Mouse (Mus musculus) left cerebral cortex, adult 9 months (tissue): ENCODE measurements around the gene Mettl8.

Experiments
- DNase-seq, 2 experiments: peaks; one replicate each; pipeline ENCODE4 v3.0.0; 2022; ENCODE audit warnings: low spot score in 2 of 2

Mettl8 gene

GRCm38 (mm10) chr2:70932965-70933364 lies 122.4 kb downstream of the Mettl8 start:
- no peak for DNase-seq

- DNase-seq: no peak
Measured at GRCm38 (mm10) chr2:70930631-70931288, 124.6 kb downstream of the Mettl8 start.

- DNase-seq: no peak
Measured at GRCm38 (mm10) chr2:70929714-70930113, 125.7 kb downstream of the Mettl8 start.

- no peak for DNase-seq
Measured at GRCm38 (mm10) chr2:70924049-70924448, 131.3 kb downstream of the Mettl8 start.

GRCm38 (mm10) chr2:70922814-70923213 lies 132.6 kb downstream of the Mettl8 start:
- no peak for DNase-seq

GRCm38 (mm10) chr2:70920937-70921596 lies 134.3 kb downstream of the Mettl8 start:
- no peak for DNase-seq

GRCm38 (mm10) chr2:70919913-70920522 lies 135.4 kb downstream of the Mettl8 start:
- no peak for DNase-seq

GRCm38 (mm10) chr2:70918516-70918915 lies 136.9 kb downstream of the Mettl8 start:
- DNase-seq: no peak
